Mouse (Mus musculus) hindbrain, embryonic 14.5 days (tissue): Measurements from ENCODE around the gene Serp1. TPM values are rescaled to one million over a fixed set of nuclear protein-coding genes. Genes with fewer than 3 reads are reported as not detected.

Source experiments
- ATAC-seq: fragments of 200-750 bp; cut with Nextera tagmentation; 2 replicates; pipeline ENCODE4 v1.8.0; 2017; ENCODE audit warnings: moderate number of reproducible peaks, mild to moderate bottlenecking, moderate TSS enrichment, moderate library complexity; ENCODE audit not compliant: low FRiP score
- DNase-seq: peaks from one replicate; pipeline ENCODE4 v3.0.0-alpha.2; 2015; ENCODE audit warnings: low spot score
- H3K27ac ChIP-seq: fragments of 300-500 bp; sonication (generic); 2 replicates; pipeline ENCODE4 v1.5.1; 2014; ENCODE audit warnings: mild to moderate bottlenecking, moderate library complexity
- H3K27me3 ChIP-seq: fragments of 300-500 bp; sonication (generic); 2 replicates; pipeline ENCODE4 v1.6.1; 2014; ENCODE audit warnings: mild to moderate bottlenecking, low read length, mixed read lengths; ENCODE audit not compliant: control insufficient read depth, insufficient read depth
- H3K36me3 ChIP-seq: fragments of 300-500 bp; sonication (generic); replicated peaks from 2 replicates; pipeline ENCODE4 v1.6.1; 2014; ENCODE audit not compliant: control insufficient read depth, insufficient read depth
- H3K4me1 ChIP-seq: fragments of 300-500 bp; sonication (generic); replicated peaks from 2 replicates; pipeline ENCODE4 v1.6.1; 2014; ENCODE audit warnings: antibody characterized with exemption, low read length, mixed read lengths; ENCODE audit not compliant: control insufficient read depth, insufficient read depth
- H3K4me2 ChIP-seq: fragments of 300-500 bp; sonication (generic); replicated peaks from 2 replicates; pipeline ENCODE4 v1.6.1; 2014; ENCODE audit warnings: mild to moderate bottlenecking, moderate library complexity
- H3K4me3 ChIP-seq: fragments of 300-500 bp; sonication (generic); replicated peaks from 2 replicates; pipeline ENCODE4 v1.5.1; 2014; ENCODE audit warnings: mild to moderate bottlenecking, low read length
- H3K9ac ChIP-seq: fragments of 300-500 bp; sonication (generic); 2 replicates; pipeline ENCODE4 v1.6.1; 2014
- H3K9me3 ChIP-seq: fragments of 300-500 bp; sonication (generic); 2 replicates; pipeline ENCODE4 v1.6.1; 2016; ENCODE audit warnings: low read length; ENCODE audit not compliant: control insufficient read depth
- WGBS: fragments of 180-500 bp; shearing (Covaris S2); extraction: QIAGEN DNeasy Blood & Tissue Kit; methylation state at CpG from one replicate; pipeline ENCODE4 v1.1.7; 2014; 5-methylcytosine and 5-hydroxymethylcytosine counted together
- polyA plus RNA-seq: library from polyadenylated mRNA; unstranded; fragments of >200 nt; fragmentation: Nextera tagmentation; extraction: Ambion mirVana; gene quantifications from 2 replicates; pipeline ENCODE4 v1.2.1, GENCODE M21; 2014

Gene Serp1
- polyA plus RNA-seq, 1 experiment from 2014 or later, result 64.3 TPM

DNA sequence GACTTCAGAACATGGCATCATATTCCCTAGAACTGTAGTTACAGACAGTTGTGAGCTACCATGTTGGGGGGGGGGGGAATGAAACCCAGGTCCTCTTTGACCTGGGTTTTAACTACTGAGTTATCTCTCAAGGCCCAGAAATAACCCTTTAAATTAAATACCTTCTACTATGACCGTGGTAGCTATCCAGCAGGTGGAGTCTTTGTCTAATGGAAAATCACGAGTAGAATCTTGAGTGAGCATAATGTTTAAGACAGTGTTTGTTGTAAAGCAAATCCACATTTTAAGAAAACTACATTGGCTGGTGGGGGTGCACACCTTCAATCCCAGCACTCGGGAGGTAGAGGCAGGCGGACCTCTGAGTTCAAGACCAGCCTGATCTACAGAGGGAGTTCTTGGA is 12.2 kb downstream of the Serp1 start:
- H3K4me1 ChIP-seq, result no peaks in the 10 kb centered on the region
- H3K4me3 ChIP-seq, result no peak overlapping the region
- H3K4me2 ChIP-seq, result no peak overlapping the region
- 92% methylated on average over 4 of the region's 4 CpGs for WGBS
- H3K27ac ChIP-seq, result no peak overlapping the region
- no peak overlapping the region for H3K9ac ChIP-seq
- no peaks in the 10 kb centered on the region for H3K36me3 ChIP-seq
- DNase-seq (no peak), ATAC-seq (no peak)
- H3K9me3 ChIP-seq, result no peaks in the 10 kb centered on the region
- no peaks in the 10 kb centered on the region for H3K27me3 ChIP-seq

DNA sequence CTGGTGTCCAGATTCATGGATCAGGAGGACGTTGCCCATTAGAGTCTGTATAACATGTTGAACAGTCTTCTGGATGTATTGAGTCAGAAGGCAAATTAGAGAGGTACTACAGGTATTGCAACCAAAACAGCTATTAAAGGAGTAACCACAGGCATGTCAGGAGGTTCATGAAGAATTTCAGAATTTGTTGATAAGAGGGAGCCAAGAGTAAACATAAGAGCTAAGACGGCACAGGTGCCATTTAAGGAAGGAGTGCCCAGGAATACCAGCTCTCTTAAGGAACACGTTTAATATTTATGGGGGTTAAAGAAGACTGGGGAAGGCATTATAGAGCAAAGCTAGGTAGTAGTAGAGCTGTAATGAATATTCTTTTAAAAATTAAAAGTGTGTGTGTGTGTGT is 13.0 kb downstream of the Serp1 start:
- Histone ChIP-seq H3K9ac (no peak overlapping the region), H3K27me3 (no peaks in the 10 kb centered on the region), H3K9me3 (no peaks in the 10 kb centered on the region), H3K36me3 (no peaks in the 10 kb centered on the region), H3K4me1 (no peaks in the 10 kb centered on the region), H3K4me3 (no peak overlapping the region), H3K27ac (no peak overlapping the region), H3K4me2 (no peak overlapping the region)
- no peak for ATAC-seq
- no peak for DNase-seq
- WGBS, result 84% methylated on average over 3 of the region's 3 CpGs

DNA sequence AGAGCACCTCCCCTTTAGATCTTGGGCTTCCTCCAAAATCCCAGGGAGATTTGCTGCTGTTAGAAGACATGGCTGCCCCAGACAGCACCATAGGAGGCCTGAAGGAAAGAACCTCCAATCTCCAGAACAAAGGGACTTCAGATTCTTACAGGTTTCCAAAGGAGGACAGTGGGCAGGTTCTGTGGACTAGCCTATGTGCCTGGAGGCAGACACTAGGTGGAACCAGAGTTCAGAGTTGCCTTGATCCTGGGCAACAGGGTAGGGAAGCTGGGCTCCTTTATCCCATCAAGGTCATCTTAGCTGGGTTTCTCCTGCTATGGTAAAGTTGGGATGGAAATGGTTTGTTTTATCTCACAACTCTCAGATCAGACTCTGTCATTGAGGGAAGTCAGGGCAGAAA is 14.1 kb downstream of the Serp1 start:
- Histone ChIP-seq H3K4me1 (no peaks in the 10 kb centered on the region), H3K36me3 (no peaks in the 10 kb centered on the region), H3K27ac (no peak overlapping the region), H3K4me3 (no peak overlapping the region), H3K27me3 (no peaks in the 10 kb centered on the region), H3K4me2 (no peak overlapping the region), H3K9ac (no peak overlapping the region), H3K9me3 (no peaks in the 10 kb centered on the region)
- ATAC-seq (no peak), DNase-seq (no peak)

GRCm38 (mm10) chr3:58508020-58508750 is 17.5 kb downstream of the Serp1 start:
- DNase-seq (no peak), ATAC-seq (no peak)
- WGBS, result 91% methylated on average over 7 of the region's 7 CpGs

DNA sequence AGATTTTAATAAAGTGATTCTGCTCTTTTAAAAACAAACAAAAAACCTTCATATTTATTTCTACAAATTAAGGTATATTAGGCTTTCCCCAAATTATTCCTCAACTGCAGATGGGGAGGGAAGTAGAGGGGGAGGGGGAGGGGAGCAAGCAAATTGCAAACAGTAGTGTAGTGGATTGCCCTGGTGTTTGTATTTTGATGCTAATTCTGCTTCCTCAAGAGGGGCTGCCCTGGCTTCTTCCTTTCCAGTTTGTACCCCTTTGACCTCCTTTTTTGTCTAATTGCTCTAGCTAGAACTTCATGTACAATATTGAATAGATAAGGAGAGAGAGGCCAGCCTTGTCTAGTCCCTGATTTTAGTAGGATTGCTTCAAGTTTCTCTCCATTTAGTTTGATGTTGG is 21.0 kb downstream of the Serp1 start:
- H3K36me3 ChIP-seq, result no peaks in the 10 kb centered on the region
- H3K4me3 ChIP-seq, result no peak overlapping the region
- DNase-seq (no peak), ATAC-seq (no peak)
- no peaks in the 10 kb centered on the region for H3K4me1 ChIP-seq
- H3K9me3 ChIP-seq, result no peaks in the 10 kb centered on the region
- no peak overlapping the region for H3K27ac ChIP-seq
- no peak overlapping the region for H3K4me2 ChIP-seq
- no peaks in the 10 kb centered on the region for H3K27me3 ChIP-seq
- no peak overlapping the region for H3K9ac ChIP-seq

More at GRCm38 (mm10) chr3:58508020-58508750, 17.5 kb downstream of the Serp1 start:
- Histone ChIP-seq H3K9ac (no peak overlapping the region), H3K27me3 (no peaks in the 10 kb centered on the region), H3K9me3 (no peaks in the 10 kb centered on the region), H3K4me1 (no peaks in the 10 kb centered on the region), H3K4me2 (no peak overlapping the region), H3K4me3 (no peak overlapping the region), H3K27ac (no peak overlapping the region), H3K36me3 (no peaks in the 10 kb centered on the region)

GRCm38 (mm10) chr3:58503720-58504333 is 21.9 kb downstream of the Serp1 start:
- Histone ChIP-seq H3K4me3 (no peak overlapping the region), H3K36me3 (no peaks in the 10 kb centered on the region), H3K4me1 (no peaks in the 10 kb centered on the region), H3K27me3 (no peaks in the 10 kb centered on the region), H3K9ac (no peak overlapping the region), H3K9me3 (no peaks in the 10 kb centered on the region), H3K4me2 (no peak overlapping the region), H3K27ac (no peak overlapping the region)
- no peak for ATAC-seq
- WGBS, result 56% methylated on average over 3 of the region's 3 CpGs
- DNase-seq, result no peak

GRCm38 (mm10) chr3:58501961-58502360 is 23.7 kb downstream of the Serp1 start:
- H3K27me3 ChIP-seq, result no peaks in the 10 kb centered on the region
- no peak overlapping the region for H3K27ac ChIP-seq
- no peak for ATAC-seq
- H3K4me1 ChIP-seq, result no peaks in the 10 kb centered on the region
- WGBS, result 74% methylated on average over 2 of the region's 2 CpGs
- no peak overlapping the region for H3K9ac ChIP-seq
- H3K36me3 ChIP-seq, result no peaks in the 10 kb centered on the region
- H3K4me2 ChIP-seq, result no peak overlapping the region
- H3K4me3 ChIP-seq, result no peak overlapping the region
- DNase-seq, result no peak
- no peaks in the 10 kb centered on the region for H3K9me3 ChIP-seq

DNA sequence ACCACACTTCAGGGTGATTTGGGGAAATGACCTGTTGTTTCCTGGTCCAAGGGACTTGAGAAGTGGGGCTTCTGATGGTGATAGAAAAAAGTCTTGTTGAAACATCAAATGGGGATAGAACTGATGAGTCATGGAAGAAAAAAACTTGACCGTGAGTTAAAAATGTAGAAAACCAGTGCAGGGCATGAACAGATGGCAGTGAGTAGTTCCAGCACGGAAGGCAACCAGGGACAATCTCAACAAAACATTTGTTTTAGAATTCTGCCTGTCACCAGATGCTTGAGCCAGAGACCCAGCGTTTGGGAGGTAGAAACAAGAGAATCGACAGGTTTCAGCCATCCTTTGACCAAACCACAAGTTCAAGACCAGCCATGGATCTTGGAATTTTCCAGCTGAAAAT is 32.1 kb downstream of the Serp1 start:
- no peak overlapping the region for H3K27ac ChIP-seq
- 90% methylated on average over 4 of the region's 4 CpGs for WGBS
- no peak overlapping the region for H3K4me2 ChIP-seq
- no peak for ATAC-seq
- H3K4me3 ChIP-seq, result no peak overlapping the region
- no peaks in the 10 kb centered on the region for H3K36me3 ChIP-seq
- no peaks in the 10 kb centered on the region for H3K9me3 ChIP-seq
- H3K4me1 ChIP-seq, result no peaks in the 10 kb centered on the region
- H3K27me3 ChIP-seq, result no peaks in the 10 kb centered on the region
- DNase-seq, result no peak
- H3K9ac ChIP-seq, result no peak overlapping the region

- Histone ChIP-seq H3K36me3 (no peaks in the 10 kb centered on the region), H3K27ac (no peak overlapping the region), H3K4me2 (no peak overlapping the region), H3K9me3 (no peaks in the 10 kb centered on the region), H3K4me1 (no peaks in the 10 kb centered on the region), H3K9ac (no peak overlapping the region), H3K27me3 (no peaks in the 10 kb centered on the region), H3K4me3 (no peak overlapping the region)
- ATAC-seq (no peak), DNase-seq (no peak)
- WGBS, result 81% methylated on average over 7 of the region's 7 CpGs
Observed at GRCm38 (mm10) chr3:58490787-58491186, 34.9 kb downstream of the Serp1 start.
